Mouse (Mus musculus) cerebellum, adult 9-10 months (tissue): ENCODE data around the gene Gatad2b.
A peak's percentile ranks its signal among the peaks of the same experiment; 100 is the strongest.
"Not testable (repeated sequence)": the region's sequence is repeated elsewhere in the genome, so short reads cannot be mapped to it uniquely, and the experiment has no call there.

Experiments used
- DNase-seq: peaks from one replicate; pipeline ENCODE4 v3.0.0; 2022

The Gatad2b gene

DNA sequence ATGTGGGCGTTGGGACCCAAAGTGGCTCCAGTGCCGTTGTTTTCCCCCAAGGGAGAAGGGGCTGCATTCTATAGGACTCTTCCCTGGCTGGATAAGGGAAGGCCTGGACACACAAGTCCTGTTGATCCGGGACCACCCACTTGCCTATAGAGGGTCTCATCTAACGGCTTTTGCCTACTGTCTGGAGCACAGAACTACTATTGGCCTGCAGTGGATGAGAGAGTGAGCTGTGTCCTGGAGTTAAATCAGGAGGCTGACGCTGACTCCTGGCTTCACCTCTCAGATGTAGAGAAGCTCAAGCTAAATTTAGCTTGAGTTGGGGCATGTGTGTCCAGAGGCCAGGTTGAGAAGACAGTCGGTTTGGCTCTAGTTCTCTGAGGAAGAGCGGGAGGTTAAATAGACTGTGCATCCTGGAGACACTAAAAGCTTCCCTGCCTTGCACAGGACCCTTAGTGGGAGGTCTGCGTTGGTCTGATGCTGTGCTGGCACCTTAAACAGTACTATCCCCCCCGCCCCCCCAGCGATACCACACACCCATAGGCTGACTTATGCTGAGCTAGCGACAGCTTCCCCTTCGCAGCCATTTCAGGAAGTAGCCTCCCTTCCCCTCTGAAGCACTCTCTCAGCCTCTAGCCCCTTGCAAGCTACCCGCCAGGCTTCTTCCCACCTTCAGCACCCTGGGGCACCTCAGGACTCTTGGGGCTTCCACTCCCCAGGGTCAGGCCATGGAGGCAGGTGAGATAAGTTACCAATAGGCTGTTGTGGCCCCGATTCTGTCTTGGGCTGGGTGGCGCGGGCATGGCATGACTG is 26.8 kb upstream of the Gatad2b start:
- no peak for DNase-seq

- peak; percentile 59 for DNase-seq
These were observed 25.8 kb upstream of the Gatad2b start for GRCm38 (mm10) chr3:90266901-90267775.

GRCm38 (mm10) chr3:90268190-90268589 is 24.8 kb upstream of the Gatad2b start:
- no peak for DNase-seq

DNA sequence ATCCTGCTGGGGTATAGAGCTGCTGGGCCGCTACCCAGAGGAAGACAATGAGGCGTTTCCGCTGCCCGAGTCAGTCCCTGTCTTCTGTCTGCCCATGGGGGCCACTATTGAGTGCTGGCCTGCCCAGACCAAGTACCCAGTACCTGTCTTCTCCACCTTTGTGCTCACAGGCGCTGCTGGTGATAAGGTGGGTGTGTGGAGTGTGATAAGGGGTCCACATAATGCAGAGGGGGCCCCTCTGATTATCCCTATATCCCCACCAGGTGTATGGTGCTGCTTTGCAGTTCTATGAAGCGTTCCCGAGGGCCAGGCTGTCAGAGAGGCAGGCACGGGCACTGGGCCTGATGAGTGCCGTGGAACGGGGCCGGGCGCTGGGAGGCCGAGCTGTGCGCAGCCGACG is 24.0 kb upstream of the Gatad2b start:
- peak; percentile 27 for DNase-seq

GRCm38 (mm10) chr3:90270784-90271183 is 22.2 kb upstream of the Gatad2b start:
- no peak for DNase-seq

DNA sequence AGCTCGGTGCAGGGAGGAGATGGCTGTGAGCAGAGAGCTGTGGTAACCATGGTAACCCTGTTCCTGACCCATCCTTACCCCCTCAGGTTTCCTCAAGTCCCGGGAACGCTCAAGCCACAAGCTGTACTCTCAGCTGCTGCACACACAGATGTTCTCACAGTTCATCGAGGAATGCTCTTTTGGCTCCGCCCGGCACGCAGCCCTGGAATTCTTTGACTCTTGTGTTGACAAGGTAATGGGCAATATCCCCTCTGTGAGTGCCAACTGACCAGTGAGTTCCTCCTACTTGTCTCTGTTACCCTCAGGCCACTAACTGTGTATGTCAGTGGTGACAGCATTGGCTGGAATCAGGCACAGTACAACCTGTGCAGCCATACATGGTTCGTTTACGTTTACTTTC is 20.8 kb upstream of the Gatad2b start:
- no peak for DNase-seq

- DNase-seq: no peak
These were observed 19.1 kb upstream of the Gatad2b start for GRCm38 (mm10) chr3:90273855-90274254.

DNA sequence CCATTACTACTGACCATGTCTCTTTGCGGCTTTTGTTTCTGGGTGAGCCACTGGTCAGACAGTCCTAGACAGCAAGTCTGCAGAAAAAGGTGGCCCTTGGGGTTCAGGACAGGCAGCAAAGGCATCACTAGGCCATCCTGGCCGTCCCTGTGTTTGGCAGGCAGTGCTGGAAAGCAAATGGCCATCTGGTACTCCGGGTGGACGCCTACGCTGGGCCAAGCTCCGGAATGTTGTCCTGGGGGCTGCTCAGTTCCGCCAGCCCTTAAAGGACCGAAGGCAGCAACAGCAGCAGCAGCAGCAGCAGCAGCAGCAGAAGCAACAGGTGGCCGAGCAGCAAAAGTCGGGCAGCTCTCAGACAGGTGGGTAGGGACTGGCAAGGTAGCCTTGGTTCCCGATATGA is 17.7 kb upstream of the Gatad2b start:
- DNase-seq: peak; percentile 83

GRCm38 (mm10) chr3:90276858-90277257 is 16.1 kb upstream of the Gatad2b start:
- DNase-seq: peak; percentile 68

- DNase-seq: peak; percentile 92
These were observed 15.2 kb upstream of the Gatad2b start for GRCm38 (mm10) chr3:90277793-90278192.

DNA sequence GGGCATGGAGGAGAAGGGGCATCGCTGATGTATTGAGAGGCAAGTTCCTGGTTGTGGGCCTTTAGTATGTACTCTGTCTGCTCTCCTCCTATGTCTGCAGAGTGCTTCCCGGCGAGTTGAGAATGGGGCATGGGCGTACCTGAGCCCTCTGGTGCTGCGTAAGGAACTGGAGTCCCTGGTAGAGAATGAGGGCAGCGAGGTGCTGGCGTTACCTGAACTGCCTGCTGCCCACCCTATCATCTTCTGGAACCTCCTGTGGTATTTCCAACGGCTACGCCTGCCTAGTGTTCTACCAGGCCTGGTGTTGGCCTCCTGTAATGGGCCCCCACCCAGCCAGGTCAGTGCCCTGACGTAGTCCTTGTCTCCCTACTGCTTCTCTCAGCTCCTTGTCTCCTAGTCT is 14.8 kb upstream of the Gatad2b start:
- peak; percentile 56 for DNase-seq

GRCm38 (mm10) chr3:90279216-90279615 is 13.8 kb upstream of the Gatad2b start:
- DNase-seq: peak; percentile 45

GRCm38 (mm10) chr3:90279743-90280142 is 13.2 kb upstream of the Gatad2b start:
- peak; percentile 17 for DNase-seq

GRCm38 (mm10) chr3:90280708-90281107 is 12.3 kb upstream of the Gatad2b start:
- no peak for DNase-seq

GRCm38 (mm10) chr3:90284150-90284549 is 8.8 kb upstream of the Gatad2b start:
- DNase-seq: no peak

- DNase-seq: not testable (repeated sequence)
These were observed 3.6 kb upstream of the Gatad2b start for GRCm38 (mm10) chr3:90289403-90289802.

GRCm38 (mm10) chr3:90290602-90291001 is 2.4 kb upstream of the Gatad2b start:
- DNase-seq: no peak

- peak; percentile 46 for DNase-seq
These were observed 1.0 kb upstream of the Gatad2b start for GRCm38 (mm10) chr3:90291982-90292344.

- peak; percentile 72 for DNase-seq
These were observed 530 bp downstream of the Gatad2b start for GRCm38 (mm10) chr3:90293352-90294063.

DNA sequence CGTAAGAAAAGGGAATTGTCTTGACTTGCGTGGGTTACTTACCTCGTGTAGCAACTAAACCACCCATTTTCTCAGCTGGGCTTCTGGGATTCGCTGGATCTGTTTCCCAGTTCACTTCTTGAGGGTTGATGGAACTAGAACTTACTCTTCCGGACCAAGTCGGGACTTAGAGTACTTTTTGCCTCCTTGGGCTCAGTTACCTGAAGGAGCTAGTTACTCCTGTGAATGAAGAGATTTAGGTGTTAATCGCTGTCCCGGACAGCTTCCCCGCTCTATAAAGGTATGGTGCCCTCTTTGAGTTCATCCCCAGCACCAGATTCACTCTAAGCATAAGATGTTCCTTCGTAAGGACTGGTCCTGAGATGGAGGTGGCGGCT is 1.1 kb downstream of the Gatad2b start:
- no peak for DNase-seq

DNA sequence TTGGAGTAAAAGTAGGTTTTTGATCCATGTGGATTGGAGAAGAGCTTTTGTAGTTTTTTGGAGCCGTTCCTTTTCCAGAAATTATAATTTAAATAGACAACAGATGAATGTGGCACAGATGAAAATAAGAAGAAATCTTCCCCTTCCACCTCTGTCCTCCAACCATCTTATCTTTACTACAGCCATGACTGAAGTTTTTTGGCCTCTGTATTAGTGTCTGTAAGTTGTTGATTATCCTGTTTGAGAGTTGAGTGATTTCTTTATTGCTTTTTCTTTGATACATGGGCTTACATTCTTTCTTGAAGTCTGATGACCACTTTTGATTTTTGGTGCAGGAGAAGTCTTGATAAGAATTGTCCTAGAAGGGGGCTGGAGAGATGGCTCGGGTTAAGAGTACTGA is 1.7 kb downstream of the Gatad2b start:
- DNase-seq: no peak

DNA sequence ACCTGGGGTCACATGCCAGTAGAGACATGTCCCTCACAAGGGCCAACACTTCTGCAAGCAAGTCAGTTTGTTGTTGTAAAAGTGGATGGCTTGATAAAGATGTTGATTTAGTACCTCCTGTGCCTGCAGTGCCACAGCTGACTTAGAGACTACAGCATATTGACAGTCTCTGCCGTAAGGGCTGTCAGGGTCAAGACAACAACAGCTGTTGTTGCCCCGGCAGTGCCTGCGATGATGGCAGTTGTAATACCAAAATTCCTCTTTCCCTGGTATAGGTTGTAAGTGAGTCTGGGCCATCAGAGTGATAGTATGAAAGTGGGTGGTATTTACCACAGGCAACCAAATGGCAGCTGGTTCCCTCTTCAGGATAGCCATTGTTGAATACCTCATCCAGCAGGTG is 12.8 kb downstream of the Gatad2b start:
- DNase-seq: no peak

- DNase-seq: no peak
These were observed 16.6 kb downstream of the Gatad2b start for GRCm38 (mm10) chr3:90309589-90309988.
